Mouse (Mus musculus): Measurements from ENCODE around the gene Pex11g. TPM values are rescaled to one million over a fixed set of nuclear protein-coding genes. Genes with fewer than 3 reads are reported as not detected.

The Pex11g gene
- polyA plus RNA-seq, 1 experiment: 1.6 TPM

- no peak for DNase-seq (ENCODE audit: extremely low spot score in 1 of 2, low spot score in 1 of 2)
These were observed 14.8 kb upstream of the Pex11g start for GRCm38 (mm10) chr8:3482240-3482740.

GRCm38 (mm10) chr8:3481605-3482004 is 14.1 kb upstream of the Pex11g start:
- no peak for DNase-seq (ENCODE audit: extremely low spot score in 1 of 2, low spot score in 1 of 2)

GRCm38 (mm10) chr8:3480221-3480785 is 12.8 kb upstream of the Pex11g start:
- DNase-seq (ENCODE audit: extremely low spot score in 1 of 2, low spot score in 1 of 2): no peak

GRCm38 (mm10) chr8:3475715-3476429 is 8.4 kb upstream of the Pex11g start:
- DNase-seq (ENCODE audit: extremely low spot score in 1 of 2, low spot score in 1 of 2): no peak

GRCm38 (mm10) chr8:3470562-3470961 is 3.1 kb upstream of the Pex11g start, which contains the start of gene Tex45:
Tex45 (plus strand) TSS chr8:3470862.
- no peak for DNase-seq (ENCODE audit: extremely low spot score in 1 of 2, low spot score in 1 of 2)

- no peak for DNase-seq (ENCODE audit: extremely low spot score in 1 of 2, low spot score in 1 of 2)
These were observed 1.4 kb upstream of the Pex11g start for GRCm38 (mm10) chr8:3468838-3469237.

GRCm38 (mm10) chr8:3467886-3468545 is 536 bp upstream of the Pex11g start:
- DNase-seq (ENCODE audit: extremely low spot score in 1 of 2, low spot score in 1 of 2): no peak

GRCm38 (mm10) chr8:3464309-3464708 is 3.2 kb downstream of the Pex11g start:
- DNase-seq (ENCODE audit: extremely low spot score in 1 of 2, low spot score in 1 of 2): no peak

- no peak for DNase-seq (ENCODE audit: extremely low spot score in 1 of 2, low spot score in 1 of 2)
These were observed 4.2 kb downstream of the Pex11g start for GRCm38 (mm10) chr8:3463248-3463647.

GRCm38 (mm10) chr8:3451992-3452391 is 15.5 kb downstream of the Pex11g start:
- DNase-seq (ENCODE audit: extremely low spot score in 1 of 2, low spot score in 1 of 2): no peak

- DNase-seq (ENCODE audit: extremely low spot score in 1 of 2, low spot score in 1 of 2): peak in 1 of 2 experiments; percentile 47
These were observed 16.8 kb downstream of the Pex11g start for GRCm38 (mm10) chr8:3450670-3451069.

GRCm38 (mm10) chr8:3449226-3449625 is 18.3 kb downstream of the Pex11g start:
- no peak for DNase-seq (ENCODE audit: extremely low spot score in 1 of 2, low spot score in 1 of 2)

- DNase-seq (ENCODE audit: extremely low spot score in 1 of 2, low spot score in 1 of 2): no peak
These were observed 28.0 kb downstream of the Pex11g start for GRCm38 (mm10) chr8:3439510-3439909.

- DNase-seq (ENCODE audit: extremely low spot score in 1 of 2, low spot score in 1 of 2): no peak
These were observed 31.0 kb downstream of the Pex11g start for GRCm38 (mm10) chr8:3436492-3436891.

GRCm38 (mm10) chr8:3431113-3431512 is 36.4 kb downstream of the Pex11g start:
- no peak for DNase-seq (ENCODE audit: extremely low spot score in 1 of 2, low spot score in 1 of 2)

GRCm38 (mm10) chr8:3429966-3430365 is 37.5 kb downstream of the Pex11g start:
- no peak for DNase-seq (ENCODE audit: extremely low spot score in 1 of 2, low spot score in 1 of 2)

GRCm38 (mm10) chr8:3428426-3428825 is 39.1 kb downstream of the Pex11g start:
- peak in 1 of 2 experiments; percentile 20 for DNase-seq (ENCODE audit: extremely low spot score in 1 of 2, low spot score in 1 of 2)

GRCm38 (mm10) chr8:3426211-3426610 is 41.3 kb downstream of the Pex11g start:
- no peak for DNase-seq (ENCODE audit: extremely low spot score in 1 of 2, low spot score in 1 of 2)

GRCm38 (mm10) chr8:3425217-3425616 is 42.3 kb downstream of the Pex11g start:
- DNase-seq (ENCODE audit: extremely low spot score in 1 of 2, low spot score in 1 of 2): no peak

GRCm38 (mm10) chr8:3421507-3421906 is 46.0 kb downstream of the Pex11g start:
- DNase-seq (ENCODE audit: extremely low spot score in 1 of 2, low spot score in 1 of 2): no peak

- DNase-seq (ENCODE audit: extremely low spot score in 1 of 2, low spot score in 1 of 2): no peak
These were observed 47.3 kb downstream of the Pex11g start for GRCm38 (mm10) chr8:3420105-3420706.

Data from frontal cortex, adult 2 months (tissue).